Mouse (Mus musculus) lung, adult 2 months (tissue): ENCODE data around the gene Ippk.

Experiments
- CTCF ChIP-seq: fragments of 200-500 bp; IDR thresholded peaks from 2 replicates; pipeline ENCODE4 v1.5.1; 2011; ENCODE audit warnings: mild to moderate bottlenecking, low read length, control low read depth; ENCODE audit not compliant: insufficient read depth
- POLR2A ChIP-seq: fragments of 200-500 bp; IDR thresholded peaks from 2 replicates; pipeline ENCODE4 v1.6.1; 2011; ENCODE audit warnings: low read depth, mild to moderate bottlenecking, control low read depth, low read length, borderline replicate concordance; ENCODE audit errors: extremely low read depth

- no peak for TF ChIP-seq POLR2A
- TF ChIP-seq CTCF = no peak
These were observed 86.1 kb downstream of the Ippk start for GRCm38 (mm10) chr13:49507176-49507575.
